Mouse (Mus musculus) gastrocnemius, postnatal 4 days (tissue): ENCODE measurements around the gene Suclg2. TPM values are rescaled to one million over a fixed set of nuclear protein-coding genes. Genes with fewer than 3 reads are reported as not detected.

Experiments used
- DNase-seq, 2 experiments: peaks; one replicate each; pipeline ENCODE4 v3.0.0; 2021 to 2022; ENCODE audit warnings: low spot score in 2 of 2, mixed read lengths in 2 of 2
- total RNA-seq, 2 experiments: library from RNA; stranded (reverse); gene quantifications; 2 replicates each; pipeline ENCODE4 v1.2.3; 2021

Gene Suclg2
- total RNA-seq, 2 experiments from 2014 or later, result 33.2 to 39.6 TPM

DNA sequence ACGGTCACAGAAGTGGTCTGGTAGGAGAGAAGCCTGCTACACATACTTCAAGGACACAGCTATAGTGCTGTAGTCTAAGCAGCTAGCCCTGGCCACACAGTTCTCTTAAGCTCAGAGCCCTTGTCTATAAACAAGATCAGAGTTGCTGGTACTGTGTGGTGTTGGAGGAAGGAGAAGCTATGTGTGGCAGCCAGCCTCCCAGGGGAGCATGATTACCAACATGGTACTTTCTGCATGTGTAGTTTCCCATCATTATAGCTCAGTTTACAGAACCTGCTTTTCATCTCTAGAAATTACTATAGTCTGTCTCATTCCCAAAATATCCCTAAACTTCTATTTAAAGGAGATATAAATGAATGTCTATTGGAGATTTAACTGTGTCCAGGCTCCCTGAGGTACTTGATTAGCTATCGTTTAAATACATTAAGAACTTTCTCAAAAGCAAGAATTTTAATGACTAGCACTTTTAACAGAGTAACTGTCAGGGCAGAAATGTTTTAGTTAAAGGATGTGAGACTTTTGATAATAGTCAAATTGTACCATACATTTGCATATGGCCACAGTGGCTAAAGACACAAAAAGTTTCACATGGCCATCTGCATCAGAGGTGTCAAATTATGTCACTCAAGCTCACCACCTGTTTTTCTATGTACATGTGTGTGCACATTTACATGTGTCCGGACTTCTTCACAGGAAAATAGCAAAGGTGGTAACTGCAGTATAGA lies 145.4 kb downstream of the Suclg2 start:
- no peak for DNase-seq

DNA sequence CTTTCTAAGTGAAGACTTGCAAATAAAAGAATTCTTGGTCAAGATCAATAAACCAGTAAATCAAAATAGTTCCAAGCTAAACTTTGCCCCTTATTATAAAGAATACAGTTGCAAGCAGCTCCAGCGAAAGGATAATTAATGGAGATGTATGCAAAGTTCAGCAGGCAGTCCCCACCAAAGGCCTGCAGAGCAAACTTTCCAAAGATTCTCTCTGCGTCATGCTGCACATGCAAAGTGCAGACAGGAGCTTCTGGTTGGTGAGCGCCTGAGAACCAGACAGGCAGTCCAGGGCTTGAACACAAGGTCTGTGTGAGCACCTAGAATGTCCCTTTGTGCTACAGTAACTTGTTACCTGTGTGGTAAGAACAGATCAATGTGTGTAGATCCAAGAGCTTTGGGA lies 147.0 kb downstream of the Suclg2 start:
- no peak for DNase-seq

DNA sequence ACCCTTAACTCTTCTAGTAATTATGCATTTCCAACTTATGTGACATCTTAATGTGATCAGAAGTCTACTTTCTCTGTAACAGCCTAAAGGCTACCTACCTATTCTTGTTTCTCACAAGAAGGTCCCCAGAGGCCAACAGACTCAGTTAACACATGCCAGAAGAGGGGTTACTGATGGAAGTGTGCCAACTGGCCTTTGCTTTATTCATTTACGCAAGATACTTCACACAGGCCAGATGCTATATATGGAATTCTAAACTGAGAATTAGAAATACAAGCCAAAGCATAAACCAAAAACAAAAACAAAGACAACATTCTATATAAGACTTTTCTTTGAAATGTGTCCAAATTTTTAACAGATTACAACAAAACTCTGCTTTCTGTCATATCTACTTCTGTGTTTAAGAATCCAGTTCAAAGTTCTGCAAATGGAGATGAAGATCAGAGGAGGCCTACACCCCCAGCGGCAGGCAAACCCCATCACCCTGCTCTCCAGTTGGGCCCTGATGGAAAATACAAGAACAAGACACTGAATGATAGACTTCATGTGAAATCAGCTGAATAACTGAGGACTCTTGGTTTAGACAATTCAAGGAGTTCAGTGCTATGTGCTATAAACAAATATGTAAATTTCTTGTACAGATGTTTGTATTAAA lies 155.1 kb downstream of the Suclg2 start:
- no peak for DNase-seq

DNA sequence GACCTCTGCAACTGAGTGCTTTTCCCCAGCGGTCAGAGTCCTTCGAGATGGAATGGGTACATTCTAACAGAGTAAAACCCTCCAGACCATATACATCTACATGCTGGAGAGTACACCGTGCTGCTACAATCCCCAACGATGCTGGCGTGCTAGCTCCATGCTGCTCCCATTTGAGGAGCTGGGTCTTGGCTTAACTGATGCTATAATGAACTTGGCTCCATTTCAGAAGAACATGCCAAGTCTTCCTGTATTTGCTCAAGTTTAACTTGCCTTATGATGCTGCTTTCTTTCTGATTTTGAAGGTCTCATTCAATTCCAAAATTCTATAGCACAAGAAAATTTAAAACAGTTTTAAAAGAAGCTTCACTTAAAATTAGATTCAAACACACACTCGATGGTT lies 162.3 kb downstream of the Suclg2 start:
- no peak for DNase-seq

DNA sequence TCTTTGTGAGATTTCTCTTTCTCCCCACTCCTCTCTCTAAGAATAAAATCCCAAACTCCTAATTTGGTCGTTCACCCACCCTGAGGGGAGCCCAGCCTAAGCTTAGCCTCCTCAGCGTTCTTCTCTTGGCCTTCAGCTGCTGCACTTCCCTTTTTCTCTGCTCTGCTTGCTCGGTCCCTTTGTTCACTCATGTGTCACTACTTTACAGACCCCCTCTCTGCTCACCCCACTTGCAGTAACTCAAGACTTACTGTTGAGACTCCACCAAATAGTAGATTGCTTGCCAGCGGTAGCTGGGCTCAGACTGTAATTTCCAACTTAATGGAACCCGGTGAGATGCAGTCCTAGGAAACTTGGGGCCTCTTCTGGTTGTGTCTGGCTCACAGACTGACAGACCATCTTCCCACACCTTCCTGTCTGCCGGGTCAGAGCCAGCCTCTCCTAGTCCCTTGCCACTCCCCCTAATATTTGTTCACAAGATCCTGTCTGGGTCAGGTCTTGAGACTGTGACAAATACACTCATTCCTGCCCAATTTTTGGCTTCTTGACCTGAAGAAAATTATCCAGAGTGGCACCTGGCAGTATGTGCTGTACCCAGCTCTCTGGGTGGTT lies 166.2 kb downstream of the Suclg2 start:
- DNase-seq, result no peak

DNA sequence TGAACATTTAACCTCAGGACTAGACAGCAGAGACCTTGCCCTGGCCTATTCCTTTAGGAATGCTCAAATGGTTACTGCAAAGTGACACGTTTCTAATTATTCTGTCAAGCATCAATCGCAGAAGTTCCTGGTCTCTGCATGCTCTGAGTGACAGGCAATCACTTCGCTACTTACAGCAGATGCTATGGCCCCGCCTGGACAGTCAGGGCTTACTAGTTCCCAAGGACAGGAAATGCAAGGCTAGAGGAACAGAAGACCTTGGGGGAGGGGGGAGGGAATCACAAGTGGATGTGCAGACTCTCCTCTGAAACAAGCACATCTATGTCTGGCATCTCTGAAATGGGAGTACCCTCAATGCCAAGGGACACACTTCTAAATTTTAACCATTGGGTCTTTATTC lies 167.6 kb downstream of the Suclg2 start:
- no peak for DNase-seq

DNA sequence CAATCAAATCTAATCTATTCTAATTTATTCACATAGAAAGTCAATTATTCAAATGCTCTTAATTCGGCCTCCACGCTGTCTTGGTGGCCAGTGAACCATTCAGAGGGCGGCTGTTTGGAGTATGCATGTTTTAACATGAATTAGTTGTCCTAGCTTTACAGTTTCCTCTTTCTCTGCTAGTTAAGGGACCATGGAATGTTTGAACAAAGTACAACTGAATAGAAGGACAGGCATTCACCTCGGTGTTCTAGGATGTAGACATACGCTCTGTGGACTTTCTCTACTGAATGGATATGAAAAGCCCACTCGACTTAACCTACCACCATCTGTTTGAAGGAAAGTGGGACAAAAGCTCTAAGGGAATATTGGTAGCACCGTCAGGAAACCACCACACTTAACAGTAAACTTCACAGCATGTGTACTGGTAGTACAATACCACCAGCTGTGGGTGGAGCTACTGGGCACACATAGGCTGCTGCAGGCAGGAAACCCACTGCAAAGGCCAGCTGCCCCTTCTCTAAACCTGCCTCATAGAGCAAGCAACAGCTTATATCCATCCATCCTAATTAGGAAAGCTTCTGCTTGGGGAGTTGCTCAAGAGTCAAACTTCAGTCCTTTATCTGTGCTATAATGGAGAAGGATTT lies 172.3 kb downstream of the Suclg2 start:
- DNase-seq, result no peak

DNA sequence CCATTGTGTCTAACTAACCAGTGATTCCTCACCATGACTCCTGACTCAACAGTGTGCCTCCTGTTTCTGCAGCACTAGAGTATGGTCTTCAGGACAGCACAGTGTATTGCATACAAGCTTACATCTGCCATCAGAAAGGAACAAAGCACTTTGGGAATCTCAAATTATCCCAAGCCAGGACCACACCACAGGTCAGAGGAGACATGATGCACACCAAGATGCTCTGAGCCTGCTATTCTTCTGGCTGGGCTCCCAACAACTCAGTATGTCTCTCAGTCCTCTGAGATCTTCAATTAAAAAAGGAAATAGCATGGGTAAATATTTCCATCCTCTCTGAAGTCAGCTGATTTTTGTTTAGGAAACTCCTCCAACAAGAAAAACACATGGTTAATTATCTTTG lies 172.9 kb downstream of the Suclg2 start:
- DNase-seq, result no peak

DNA sequence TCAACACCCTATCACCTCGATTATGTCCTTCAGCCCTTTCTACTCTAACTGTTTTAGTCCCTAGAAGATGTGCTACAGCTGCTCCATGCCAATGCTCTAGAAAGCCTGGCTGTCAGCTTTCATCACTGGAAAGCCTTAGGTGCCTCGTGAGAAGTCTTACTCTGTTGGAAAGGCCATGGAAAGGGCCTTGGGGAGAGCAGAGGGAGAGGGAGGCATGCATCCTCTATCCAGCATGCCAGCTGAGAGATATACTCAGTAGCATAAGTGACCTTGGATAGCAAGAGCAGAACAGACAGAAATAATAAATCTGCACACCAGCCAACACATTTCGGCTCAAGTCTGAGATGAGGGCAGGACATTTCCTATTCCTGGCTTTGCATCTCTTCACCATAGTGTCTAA lies 173.3 kb downstream of the Suclg2 start:
- DNase-seq, result no peak

DNA sequence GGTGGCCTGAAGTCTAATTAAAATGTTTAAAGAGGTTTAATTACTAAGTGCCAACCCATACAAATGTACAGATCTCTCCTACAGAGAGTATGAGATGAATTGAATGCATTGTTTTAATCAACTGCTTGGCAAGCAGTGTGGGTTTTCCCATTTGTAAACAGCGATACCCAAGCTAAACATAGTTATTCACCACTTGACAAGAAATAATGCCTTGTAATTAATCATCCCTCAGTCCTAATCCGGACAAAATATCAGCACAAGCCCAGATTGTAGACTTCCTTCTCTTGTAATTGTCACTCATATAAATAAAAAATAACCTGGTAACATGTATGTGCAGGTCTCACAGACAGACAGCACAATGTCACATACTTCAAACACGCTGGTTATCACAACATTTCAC lies 183.4 kb downstream of the Suclg2 start:
- no peak for DNase-seq

DNA sequence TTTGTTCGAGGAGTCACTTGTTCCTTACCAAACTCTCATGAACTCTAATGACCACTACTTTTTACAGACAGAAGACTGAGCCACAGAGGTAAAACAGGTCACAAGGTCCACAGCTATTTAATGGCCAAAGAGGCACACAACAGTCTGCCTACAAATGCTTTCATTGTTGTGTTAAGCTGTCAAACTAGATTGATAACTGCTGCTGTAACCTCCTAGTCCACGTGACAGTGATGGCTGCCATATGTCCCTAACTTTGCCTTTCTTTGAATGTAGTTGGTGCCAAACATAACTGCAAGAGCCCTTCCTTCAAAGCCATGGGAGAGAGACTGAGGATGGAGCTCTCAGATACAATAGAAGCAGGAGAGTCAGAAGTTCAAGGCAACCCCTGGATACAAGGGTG lies 198.8 kb downstream of the Suclg2 start:
- no peak for DNase-seq

DNA sequence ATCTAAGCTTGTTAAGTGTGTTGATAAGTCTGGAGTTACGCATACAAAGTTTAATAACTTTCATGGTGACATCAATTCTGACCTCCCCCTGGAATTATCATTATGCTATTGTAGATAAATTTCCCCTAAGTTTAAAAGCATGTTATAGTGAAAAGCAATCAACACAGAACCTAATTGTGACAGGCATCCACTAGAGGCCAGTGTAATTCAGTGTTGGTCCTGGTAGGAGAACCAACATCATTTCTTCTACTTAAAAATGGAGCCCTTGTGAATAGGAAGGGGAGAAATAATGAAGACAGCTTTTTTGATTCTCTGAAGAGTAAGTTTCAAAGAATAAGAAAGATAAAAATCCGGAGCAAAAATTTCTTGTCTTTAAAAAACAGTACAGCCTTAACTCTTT lies 200.2 kb downstream of the Suclg2 start:
- DNase-seq, result no peak

DNA sequence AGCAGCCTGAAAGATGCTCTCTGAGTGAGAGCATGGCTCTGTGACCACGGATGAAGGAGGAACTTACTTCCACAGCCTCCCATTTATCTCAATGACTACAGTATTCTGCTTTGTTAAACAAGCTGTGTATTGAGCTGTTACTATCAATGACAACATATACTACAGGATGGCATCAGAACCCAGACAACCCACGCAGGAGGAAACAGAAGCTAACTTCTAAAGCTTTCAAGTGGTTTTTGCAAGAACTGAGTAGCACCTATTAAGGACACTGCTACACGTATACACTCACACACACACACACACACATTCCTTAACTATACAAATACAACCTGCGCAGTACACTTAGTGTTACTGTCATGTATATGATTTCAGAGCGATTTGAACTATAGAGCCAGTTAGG lies 202.9 kb downstream of the Suclg2 start:
- DNase-seq, result no peak

DNA sequence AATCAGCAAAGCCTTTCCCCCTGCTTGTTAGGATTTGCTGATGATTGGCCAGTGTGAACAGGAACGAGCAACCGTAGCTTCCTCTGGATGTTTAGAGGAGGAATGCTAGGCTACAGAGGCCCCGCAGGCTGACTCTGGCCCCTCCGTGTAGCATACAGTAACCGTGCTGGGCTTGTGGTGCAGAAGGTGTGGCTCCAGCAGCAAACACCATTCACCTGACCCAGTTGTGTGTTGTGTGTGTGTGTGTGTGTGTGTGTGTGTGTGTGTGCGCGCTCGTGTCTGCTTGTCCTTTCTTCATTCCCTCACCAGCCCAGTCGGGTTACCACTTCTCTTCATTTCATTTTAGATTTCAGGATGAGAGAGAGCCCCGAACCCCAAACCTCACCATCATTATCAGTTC lies 203.9 kb downstream of the Suclg2 start:
- no peak for DNase-seq

DNA sequence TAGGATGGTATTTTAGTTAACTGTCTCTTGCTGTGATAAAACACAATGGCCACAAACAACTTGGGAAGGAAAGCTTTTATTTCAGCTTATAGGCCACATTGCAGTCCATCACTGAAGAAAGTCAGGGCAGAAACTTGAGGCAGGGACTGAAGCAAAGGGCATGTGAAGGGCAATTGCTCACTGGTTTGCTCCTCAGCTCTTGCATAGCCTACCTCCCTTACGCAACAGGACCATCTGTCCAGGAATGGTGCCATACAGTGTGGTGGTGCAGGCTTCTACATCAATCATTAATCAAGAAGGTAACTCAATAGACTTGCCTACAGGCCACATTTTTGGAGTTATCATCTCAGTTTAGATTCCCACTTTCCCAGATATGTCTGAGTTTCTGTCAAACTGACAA lies 206.9 kb downstream of the Suclg2 start:
- DNase-seq, result no peak

DNA sequence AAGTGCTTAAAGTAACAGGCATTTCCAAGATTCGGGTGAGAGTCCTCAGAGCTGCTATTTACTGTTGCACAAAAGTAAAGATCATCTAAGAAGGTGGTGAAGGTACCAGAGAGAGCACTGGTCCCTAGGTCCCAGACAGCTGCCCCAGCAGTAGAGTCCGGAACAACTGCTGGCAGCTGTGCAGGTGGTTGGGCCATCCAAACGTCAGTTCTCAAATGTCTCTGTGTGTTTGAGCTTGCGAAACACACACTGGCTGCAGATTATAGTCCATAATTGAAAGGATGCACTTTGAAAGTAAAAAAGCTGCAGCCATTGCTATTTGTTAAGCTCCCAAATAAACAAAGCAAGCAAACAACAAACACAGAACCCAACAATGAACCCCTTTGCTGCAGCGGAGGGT lies 217.8 kb downstream of the Suclg2 start:
- DNase-seq, result no peak

DNA sequence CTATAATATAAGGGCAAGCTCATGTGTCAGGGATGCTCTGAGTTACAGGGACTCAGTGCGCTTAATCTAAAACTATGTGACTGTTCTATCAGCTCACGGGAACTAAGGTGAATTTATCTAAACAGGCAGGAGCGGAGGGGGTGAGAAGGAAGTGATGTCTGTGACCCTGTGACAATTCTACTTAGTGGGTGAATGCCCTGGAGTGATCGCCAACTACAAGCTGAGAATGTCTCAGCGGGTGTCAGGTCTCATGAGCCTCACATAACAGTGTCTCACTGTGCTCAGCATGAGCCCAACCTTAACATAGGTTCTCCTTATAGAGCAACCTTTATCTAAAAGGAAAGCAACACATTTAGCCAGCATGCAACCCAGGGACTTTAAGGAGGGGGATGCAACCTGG lies 219.0 kb downstream of the Suclg2 start:
- DNase-seq, result no peak

DNA sequence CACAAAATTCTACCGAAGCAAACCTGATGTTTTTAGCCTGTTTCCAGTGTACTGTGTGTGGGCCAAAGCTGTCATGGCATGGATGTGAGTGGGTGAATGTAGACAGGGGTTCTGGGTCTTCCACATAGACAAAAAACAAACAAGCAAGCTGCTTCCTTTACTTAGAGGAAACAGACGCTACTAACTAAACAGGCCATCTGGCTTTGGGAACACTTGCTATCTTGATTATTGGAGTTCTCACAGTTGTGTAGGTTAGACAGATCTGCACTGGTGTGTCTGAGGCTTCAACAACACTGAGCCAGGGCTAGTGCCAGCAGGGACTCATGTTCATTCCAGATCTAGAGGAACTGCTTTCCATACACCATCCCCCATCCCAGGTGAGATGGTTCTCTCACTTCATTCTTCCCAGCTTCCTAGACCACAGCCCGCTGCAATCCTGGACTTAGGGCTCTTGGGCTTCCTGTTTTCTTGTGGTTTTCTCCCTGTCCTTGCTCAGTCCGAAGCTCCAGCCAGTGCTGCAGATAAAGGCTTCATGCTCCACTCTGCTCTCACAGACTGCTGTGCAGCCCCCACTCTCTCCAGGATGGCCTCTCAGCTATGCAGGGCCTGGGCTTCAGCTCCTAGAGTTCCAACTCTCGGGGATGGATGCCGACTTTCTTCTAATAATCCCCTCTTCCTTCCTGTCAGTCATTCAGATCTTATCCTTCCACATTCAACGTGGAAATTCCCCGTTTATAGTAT lies 226.2 kb downstream of the Suclg2 start:
- DNase-seq, result no peak

DNA sequence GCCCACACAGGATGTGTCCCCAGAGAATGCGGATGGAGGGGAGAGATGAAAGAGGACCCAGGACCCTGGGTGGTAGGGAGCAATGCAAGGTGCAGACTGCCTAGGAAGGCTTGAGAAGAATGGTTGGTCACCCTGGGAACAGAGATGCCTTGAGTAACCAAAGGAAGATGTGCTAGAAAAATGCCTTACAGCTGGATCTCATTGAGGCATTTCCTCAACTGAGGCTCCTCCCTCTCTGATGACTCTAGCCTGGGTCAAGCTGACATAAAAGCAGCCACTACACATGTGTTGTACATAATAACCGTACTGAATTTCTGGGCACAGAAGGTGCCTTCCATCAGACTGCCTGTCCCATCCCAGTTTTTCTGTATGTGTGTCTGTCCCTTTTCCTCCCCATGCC lies 227.6 kb downstream of the Suclg2 start:
- no peak for DNase-seq

DNA sequence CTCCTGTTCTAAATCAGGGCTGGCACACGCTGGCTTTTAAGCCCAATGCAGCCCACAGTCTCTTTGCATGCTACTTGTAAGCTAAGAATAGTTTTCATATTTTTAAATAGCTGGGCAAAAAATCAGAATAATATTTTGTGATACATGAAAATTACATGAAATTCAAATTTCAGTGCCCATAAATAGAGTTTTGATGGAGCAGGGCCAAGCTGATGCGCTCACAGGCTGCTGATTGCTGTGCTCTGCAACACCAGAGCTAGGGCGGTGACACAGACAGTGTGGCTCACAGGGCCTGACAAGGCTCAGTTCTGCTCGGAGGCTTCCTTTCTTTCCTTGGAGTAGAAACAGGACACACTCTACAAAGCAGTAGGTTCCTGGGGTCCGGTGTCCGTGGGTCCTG lies 232.8 kb downstream of the Suclg2 start:
- DNase-seq, result no peak

DNA sequence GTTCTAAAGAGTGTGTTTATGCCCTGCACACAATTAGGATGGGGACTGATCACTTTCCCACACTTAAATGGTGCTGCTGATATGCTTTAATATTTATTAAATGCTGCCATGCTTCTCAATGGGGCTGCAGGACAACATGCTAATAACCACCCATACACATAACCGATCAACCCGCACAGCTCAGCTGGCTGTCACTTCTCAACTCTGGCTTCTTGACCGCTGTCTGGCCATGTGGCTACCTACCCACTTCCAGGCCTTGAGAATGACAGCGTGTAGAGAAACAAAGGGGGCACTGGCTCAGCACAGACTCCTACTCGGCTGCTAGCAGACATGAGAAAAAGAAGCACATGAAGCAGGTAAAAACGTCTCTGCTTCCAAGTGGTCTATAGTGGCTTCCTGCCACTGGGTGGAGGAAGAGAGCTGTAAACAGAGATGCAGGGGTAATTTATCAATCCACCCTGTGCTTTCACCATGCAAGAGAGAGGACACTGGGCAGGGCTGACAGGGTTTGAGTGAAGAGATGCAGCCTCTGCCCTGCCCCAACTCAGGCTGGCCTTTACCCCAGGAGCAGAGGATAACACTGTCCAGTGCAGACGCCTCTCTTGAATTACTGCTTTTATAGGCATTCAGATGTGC lies 234.3 kb downstream of the Suclg2 start:
- DNase-seq, result peak in 1 of 2 experiments; percentile 19
